Mouse (Mus musculus): ENCODE measurements around the gene Trove2. TPM values are rescaled to one million over a fixed set of nuclear protein-coding genes. Genes with fewer than 3 reads are reported as not detected.
A peak's percentile ranks its signal among the peaks of the same experiment; 100 is the strongest.

Gene Trove2
- total RNA-seq (2021), result 1 to 10 TPM; 9.6 to 9.7 TPM
- long read RNA-seq, experiment 1, result 0 reads
- long read RNA-seq, experiment 2, full-length matches to known transcripts, result 3 of 6 reads
- long read RNA-seq, experiment 2, partial matches to known transcripts, result 0 of 6 reads
- long read RNA-seq, experiment 2, other reads (novel, unspliced or antisense), result 3 of 6 reads

GRCm38 (mm10) chr1:143776446-143777411, at the start of gene Trove2, which contains the start of gene Uchl5:
Gene Trove2, minus strand, starts transcription at chr1:143777068.
Gene Uchl5, plus strand, starts transcription at chr1:143777272.
- DNase-seq, result peak; percentile 99
- intact Hi-C loops (cut with DNase I), result loop anchor here (5.0 kb wide), 1 partner anchor 34 kb away; no protein-coding TSS in a partner anchor

DNA sequence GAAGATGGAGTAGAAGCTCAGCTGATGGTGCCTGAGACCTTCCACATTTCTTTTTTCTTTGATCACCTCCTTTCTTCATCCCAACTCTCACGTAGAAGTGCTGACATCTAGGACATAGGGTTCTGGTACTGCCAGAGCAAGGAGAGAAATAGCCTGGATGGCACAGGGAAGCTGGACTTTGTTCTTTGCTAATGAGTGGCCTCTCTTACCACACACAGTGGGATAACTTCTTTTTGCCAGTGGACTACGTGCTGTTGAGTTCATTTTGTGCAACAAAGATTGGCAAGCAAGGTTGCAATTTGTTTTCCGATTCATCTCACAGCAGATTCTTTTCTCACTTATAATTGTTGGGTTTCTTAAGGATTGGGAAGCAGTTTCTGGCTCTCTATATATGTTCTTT, 45.8 kb upstream of the Trove2 start:
- no peak for DNase-seq
- intact Hi-C loops (cut with DNase I), result no loop called here

GRCm38 (mm10) chr1:143820096-143820877, 43.4 kb upstream of the Trove2 start:
- intact Hi-C loops (cut with DNase I), result no loop called here
- DNase-seq, result no peak

GRCm38 (mm10) chr1:143813676-143814360, 37.0 kb upstream of the Trove2 start:
- DNase-seq, result peak; percentile 85 to 86
- intact Hi-C loops (cut with DNase I), result loop anchor here (1.0 kb wide), 1 partner anchor 192 kb away; no protein-coding TSS in a partner anchor

GRCm38 (mm10) chr1:143809062-143809461, 32.2 kb upstream of the Trove2 start:
- no peak for DNase-seq
- intact Hi-C loops (cut with DNase I), result no loop called here

DNA sequence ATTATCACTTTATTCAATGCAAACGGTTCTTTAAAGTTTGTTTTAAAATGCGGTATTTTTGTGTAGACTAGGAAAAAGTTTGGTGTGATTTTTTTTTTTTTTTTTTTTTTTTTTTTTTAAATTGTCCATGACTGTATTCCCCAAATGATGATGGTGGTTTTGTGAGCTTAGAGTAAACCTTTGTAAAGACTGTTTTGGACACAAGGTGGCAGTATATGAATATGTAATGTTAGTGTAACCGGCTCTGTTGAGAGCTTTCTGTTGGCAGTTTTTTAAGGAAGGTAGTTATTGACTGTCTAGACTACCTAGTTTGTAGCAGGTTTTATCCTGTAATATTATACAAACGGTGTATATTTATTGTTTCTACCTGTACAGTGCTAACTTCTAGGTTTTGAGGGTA, 26.7 kb upstream of the Trove2 start:
- intact Hi-C loops (cut with DNase I), result loop anchor here (5.0 kb wide), 2 partner anchors 404 to 579 kb away; no protein-coding TSS in a partner anchor
- peak in 1 of 2 experiments; percentile 45 for DNase-seq

GRCm38 (mm10) chr1:143788584-143789227, 11.8 kb upstream of the Trove2 start:
- intact Hi-C loops (cut with DNase I), result no loop called here
- DNase-seq, result peak; percentile 18 to 44

- intact Hi-C loops (cut with DNase I), result loop anchor here (5.0 kb wide), 1 partner anchor 35 kb away; no protein-coding TSS in a partner anchor
- peak in 1 of 2 experiments; percentile 25 for DNase-seq
Measured at GRCm38 (mm10) chr1:143777558-143778218, 820 bp upstream of the Trove2 start.

GRCm38 (mm10) chr1:143773909-143774308, 3.0 kb downstream of the Trove2 start:
- no peak for DNase-seq
- intact Hi-C loops (cut with DNase I), result no loop called here

DNA sequence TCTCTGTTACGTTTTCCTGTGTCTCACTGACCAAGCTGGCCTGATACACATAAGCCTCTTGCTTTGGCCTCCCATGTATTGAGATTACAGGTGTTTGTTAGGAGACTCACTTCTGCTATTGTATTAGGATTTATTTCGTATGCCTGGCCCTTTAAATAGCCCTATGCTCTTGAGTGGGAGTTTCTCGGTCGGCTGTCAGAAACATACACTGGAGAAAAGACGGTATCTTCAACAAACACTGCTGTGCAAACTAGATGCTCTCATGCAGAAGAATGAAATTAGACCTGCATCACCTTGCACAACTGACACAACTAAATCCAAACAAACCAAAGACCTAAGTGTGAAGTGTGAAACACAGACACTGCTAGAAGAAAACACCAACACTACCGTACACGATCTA, 3.8 kb downstream of the Trove2 start:
- no peak for DNase-seq

GRCm38 (mm10) chr1:143770444-143771109, 6.3 kb downstream of the Trove2 start:
- no peak for DNase-seq
- intact Hi-C loops (cut with DNase I), result no loop called here

More for the DNA sequence above, 3.8 kb downstream of the Trove2 start:
- intact Hi-C loops (cut with DNase I), result no loop called here

DNA sequence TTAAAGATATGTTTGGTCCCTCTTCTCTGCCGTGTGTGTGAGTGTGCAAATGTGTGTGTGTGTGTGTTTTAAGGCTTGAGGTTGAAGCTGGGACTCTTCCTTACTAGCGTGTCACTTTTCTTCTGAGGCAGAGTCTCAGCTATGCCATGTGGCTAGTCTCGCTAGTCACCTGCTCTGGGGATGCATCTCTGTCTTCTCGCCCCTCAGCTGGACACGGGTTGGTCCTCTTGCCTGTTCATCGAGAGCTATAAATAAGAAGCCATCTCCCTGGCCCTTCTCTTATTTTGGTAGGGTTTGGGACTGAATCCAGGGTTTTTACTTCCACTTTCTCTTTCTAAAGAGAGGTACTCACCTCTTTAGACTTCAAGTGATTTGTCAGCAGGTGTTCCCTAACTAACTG, 10.6 kb downstream of the Trove2 start:
- DNase-seq, result no peak
- intact Hi-C loops (cut with DNase I), result no loop called here

GRCm38 (mm10) chr1:143765801-143766200, 11.1 kb downstream of the Trove2 start:
- intact Hi-C loops (cut with DNase I), result no loop called here
- no peak for DNase-seq

GRCm38 (mm10) chr1:143764443-143764842, 12.4 kb downstream of the Trove2 start:
- intact Hi-C loops (cut with DNase I), result no loop called here
- DNase-seq, result no peak

DNA sequence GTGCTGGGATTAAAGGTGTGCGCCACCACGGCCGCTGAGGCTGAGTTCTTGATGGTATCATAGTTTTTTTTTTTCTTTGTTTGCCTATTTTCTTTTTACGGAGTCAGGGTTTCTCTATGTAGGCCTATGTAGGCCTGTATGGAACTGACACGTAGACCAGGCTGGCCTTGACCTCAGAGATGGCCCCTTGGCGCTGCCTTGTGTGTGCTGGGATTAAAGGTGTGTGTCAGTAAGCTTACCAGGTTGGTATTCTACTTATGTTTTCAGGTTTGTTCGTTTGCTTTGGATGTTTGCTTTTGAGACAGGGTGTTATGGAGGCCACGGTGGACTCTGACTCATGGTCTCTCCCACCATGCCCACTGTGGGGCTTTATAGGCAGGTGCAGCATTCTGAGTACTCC, 14.7 kb downstream of the Trove2 start:
- no peak for DNase-seq
- intact Hi-C loops (cut with DNase I), result no loop called here

GRCm38 (mm10) chr1:143745871-143746270, 31.0 kb downstream of the Trove2 start:
- intact Hi-C loops (cut with DNase I), result no loop called here
- no peak for DNase-seq

DNA sequence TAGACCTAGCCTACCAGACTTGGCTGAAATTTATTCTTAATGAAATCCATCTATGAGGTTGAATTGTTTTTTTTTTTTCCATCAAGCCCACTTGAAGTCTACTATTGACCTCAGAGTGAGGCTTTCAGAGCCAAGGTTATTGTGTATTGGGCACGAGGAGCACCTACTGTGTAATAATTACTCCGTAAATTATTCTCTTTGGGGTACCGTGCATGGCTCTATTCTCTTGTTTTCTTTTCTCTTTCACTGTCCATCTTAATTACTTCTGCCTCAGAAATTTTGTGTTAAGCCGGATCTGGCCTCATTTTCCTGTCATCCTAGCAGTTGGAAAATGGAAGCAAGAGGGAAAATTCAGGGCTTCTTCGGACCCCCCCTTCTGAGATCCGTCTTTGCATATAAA, 34.7 kb downstream of the Trove2 start:
- DNase-seq, result no peak
- intact Hi-C loops (cut with DNase I), result loop anchor here (5.0 kb wide), 1 partner anchor 35 kb away; the partner anchor contains the start of genes Trove2 and Uchl5

GRCm38 (mm10) chr1:143741331-143741730, 35.5 kb downstream of the Trove2 start:
- intact Hi-C loops (cut with DNase I), result loop anchor here (5.0 kb wide), 1 partner anchor 36 kb away; the partner anchor contains the start of genes Trove2 and Uchl5
- no peak for DNase-seq
